Mouse (Mus musculus) neural tube, embryonic 11.5 days (tissue): ENCODE measurements around the gene Ptcd2. TPM values are rescaled to one million over a fixed set of nuclear protein-coding genes. Genes with fewer than 3 reads are reported as not detected.

Experiments
- ATAC-seq: fragments of 200-750 bp; cut with Nextera tagmentation; 2 replicates; pipeline ENCODE4 v1.8.0; 2017; ENCODE audit warnings: moderate number of reproducible peaks, mild to moderate bottlenecking, moderate TSS enrichment, moderate library complexity; ENCODE audit not compliant: insufficient read depth, low FRiP score, low TSS enrichment
- DNase-seq: peaks from one replicate; pipeline ENCODE4 v3.0.0-alpha.2; 2015; ENCODE audit warnings: low spot score
- H3K27ac ChIP-seq: fragments of 300-500 bp; sonication (generic); 2 replicates; pipeline ENCODE4 v1.5.1; 2014; ENCODE audit warnings: low read depth, mild to moderate bottlenecking, low read length
- H3K27me3 ChIP-seq: fragments of 300-500 bp; sonication (generic); 2 replicates; pipeline ENCODE4 v1.6.1; 2014; ENCODE audit warnings: mild to moderate bottlenecking, low read length, mixed read lengths; ENCODE audit not compliant: control insufficient read depth, insufficient read depth
- H3K36me3 ChIP-seq: fragments of 300-500 bp; sonication (generic); 2 replicates; pipeline ENCODE4 v1.6.1; 2014; ENCODE audit warnings: mild to moderate bottlenecking, low read length, moderate library complexity, mixed read lengths; ENCODE audit not compliant: control insufficient read depth, insufficient read depth
- H3K4me1 ChIP-seq: fragments of 300-500 bp; sonication (generic); 2 replicates; pipeline ENCODE4 v1.6.1; 2014; ENCODE audit warnings: low read length, mixed read lengths; ENCODE audit not compliant: control insufficient read depth, insufficient read depth
- H3K4me2 ChIP-seq: fragments of 300-500 bp; sonication (generic); 2 replicates; pipeline ENCODE4 v1.6.1; 2014; ENCODE audit warnings: low read depth, mild to moderate bottlenecking, moderate library complexity
- H3K4me3 ChIP-seq: fragments of 300-500 bp; sonication (generic); 2 replicates; pipeline ENCODE4 v1.5.1; 2014; ENCODE audit warnings: low read depth, low read length
- H3K9ac ChIP-seq: fragments of 300-500 bp; sonication (generic); 2 replicates; pipeline ENCODE4 v1.6.1; 2014; ENCODE audit warnings: mild to moderate bottlenecking, low read length
- H3K9me3 ChIP-seq: fragments of 300-500 bp; sonication (generic); 2 replicates; pipeline ENCODE4 v1.6.1; 2016; ENCODE audit warnings: low read length; ENCODE audit not compliant: control insufficient read depth
- WGBS: fragments of 180-500 bp; shearing (Covaris S2); extraction: QIAGEN DNeasy Blood & Tissue Kit; methylation state at CpG from one replicate; pipeline ENCODE4 v1.1.7; 2014; 5-methylcytosine and 5-hydroxymethylcytosine counted together
- polyA plus RNA-seq: library from polyadenylated mRNA; unstranded; fragments of >200 nt; fragmentation: Nextera tagmentation; extraction: Ambion mirVana; gene quantifications from 2 replicates; pipeline ENCODE4 v1.2.1, GENCODE M21; 2014

Ptcd2 gene
- polyA plus RNA-seq, 1 experiment from 2014 or later = 54.7 TPM

DNA sequence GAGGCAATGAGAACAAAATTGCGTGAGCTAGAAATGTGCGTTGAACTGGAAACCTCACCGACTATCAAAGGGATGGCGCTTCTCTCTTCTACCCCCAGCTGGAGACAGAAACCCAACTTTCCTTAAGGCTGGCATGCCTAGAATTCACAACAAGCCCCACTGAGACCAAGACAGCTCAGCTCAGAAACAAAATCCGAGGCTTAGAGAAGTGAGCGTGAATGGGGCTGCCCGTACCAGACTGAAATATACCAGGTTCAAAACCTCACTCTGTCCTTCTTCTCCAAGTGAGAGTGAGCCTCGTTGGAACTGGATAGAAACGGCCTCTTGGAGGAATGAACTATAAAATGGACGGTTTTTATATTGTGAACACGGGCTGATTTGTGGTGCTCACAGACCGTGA is 60.6 kb downstream of the Ptcd2 start:
- no peak for DNase-seq
- H3K36me3 ChIP-seq = no peaks in the 10 kb centered on the region
- H3K4me3 ChIP-seq = no peak overlapping the region
- H3K27me3 ChIP-seq = no peaks in the 10 kb centered on the region
- no peak overlapping the region for H3K27ac ChIP-seq
- peaks cover 3% of the 10 kb centered on the region; the same call in 1 of the 2 replicates for H3K4me1 ChIP-seq
- no peak for ATAC-seq
- no peak overlapping the region for H3K4me2 ChIP-seq
- WGBS = 83% methylated on average over 12 of the region's 12 CpGs
- no peak overlapping the region for H3K9ac ChIP-seq
- H3K9me3 ChIP-seq = no peaks in the 10 kb centered on the region

DNA sequence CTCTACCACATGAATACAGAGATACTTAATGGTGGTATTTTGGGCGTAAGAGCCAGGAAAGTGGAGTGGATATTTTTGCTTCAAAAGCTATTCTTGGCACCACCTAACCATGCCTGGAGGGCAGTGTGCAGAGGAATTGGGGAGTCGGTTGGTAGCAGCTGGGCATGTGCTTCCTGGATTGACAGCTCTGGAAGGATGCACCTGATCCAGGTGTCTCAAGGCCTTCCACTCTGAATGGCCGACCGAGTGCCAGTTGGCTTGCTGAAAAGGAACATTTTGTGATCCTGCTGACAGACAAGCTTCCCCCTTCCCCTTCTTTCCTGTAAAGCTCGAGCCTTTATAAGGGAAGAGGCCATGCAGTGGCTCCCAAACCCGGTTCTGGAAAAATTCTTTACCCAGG is 61.5 kb downstream of the Ptcd2 start:
- DNase-seq = no peak
- no peak for ATAC-seq
- 83% methylated on average over 6 of the region's 6 CpGs for WGBS

DNA sequence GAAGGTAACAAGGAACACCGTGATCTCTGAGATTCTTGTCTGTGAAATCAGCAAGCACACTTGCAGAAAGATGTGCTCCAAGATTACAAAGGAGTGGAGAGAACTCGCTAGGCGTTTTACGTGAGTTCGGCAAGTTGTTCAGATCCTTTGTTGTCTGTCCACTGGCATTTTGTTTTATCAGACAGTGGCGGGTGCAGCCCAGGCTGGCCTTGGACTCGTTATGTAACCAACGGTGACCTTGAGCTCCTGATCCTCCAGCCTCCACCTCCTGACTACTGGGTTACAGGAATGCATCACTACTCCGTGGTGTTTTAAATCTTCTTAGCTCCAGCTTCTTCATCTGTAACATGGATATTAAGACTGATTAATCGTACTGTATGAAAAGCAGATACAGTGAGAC is 65.2 kb downstream of the Ptcd2 start:
- WGBS = 86% methylated on average over 10 of the region's 10 CpGs
- Histone ChIP-seq H3K36me3 (no peaks in the 10 kb centered on the region), H3K4me2 (no peak overlapping the region), H3K9me3 (no peaks in the 10 kb centered on the region), H3K4me1 (no peaks in the 10 kb centered on the region), H3K27ac (no peak overlapping the region), H3K9ac (no peak overlapping the region), H3K27me3 (no peaks in the 10 kb centered on the region), H3K4me3 (no peak overlapping the region)
- DNase-seq (no peak), ATAC-seq (no peak)

More for the DNA sequence above, 61.5 kb downstream of the Ptcd2 start:
- no peak overlapping the region for H3K27ac ChIP-seq
- no peak overlapping the region for H3K4me2 ChIP-seq
- H3K9me3 ChIP-seq = no peaks in the 10 kb centered on the region
- H3K27me3 ChIP-seq = no peaks in the 10 kb centered on the region
- H3K9ac ChIP-seq = no peak overlapping the region
- no peaks in the 10 kb centered on the region for H3K36me3 ChIP-seq
- H3K4me3 ChIP-seq = no peak overlapping the region
- H3K4me1 ChIP-seq = peaks cover 3% of the 10 kb centered on the region; the same call in 1 of the 2 replicates

DNA sequence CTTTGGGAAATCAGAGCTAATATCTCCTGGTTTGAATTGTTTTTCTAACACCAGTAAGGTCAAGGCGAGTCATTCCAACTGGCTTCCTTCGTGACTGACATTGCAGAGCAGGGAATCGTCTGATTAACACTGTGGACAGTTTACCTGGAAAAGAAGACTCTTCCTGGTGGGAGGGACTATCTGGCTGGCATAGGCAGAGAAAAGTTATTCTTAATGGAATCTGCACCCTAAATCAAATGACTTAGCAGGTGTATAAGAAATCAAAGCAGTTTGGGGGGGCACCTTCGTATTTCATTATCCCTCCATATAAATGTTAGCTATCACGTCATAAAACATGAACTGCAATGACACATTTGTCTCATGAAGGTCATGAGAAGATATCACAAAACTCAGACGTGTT is 66.0 kb downstream of the Ptcd2 start:
- no peak overlapping the region for H3K9ac ChIP-seq
- H3K27ac ChIP-seq = no peak overlapping the region
- no peak overlapping the region for H3K4me3 ChIP-seq
- H3K4me1 ChIP-seq = no peaks in the 10 kb centered on the region
- H3K4me2 ChIP-seq = no peak overlapping the region
- H3K36me3 ChIP-seq = no peaks in the 10 kb centered on the region
- H3K27me3 ChIP-seq = no peaks in the 10 kb centered on the region
- 84% methylated on average over 6 of the region's 6 CpGs for WGBS
- DNase-seq (no peak), ATAC-seq (no peak)
- no peaks in the 10 kb centered on the region for H3K9me3 ChIP-seq

DNA sequence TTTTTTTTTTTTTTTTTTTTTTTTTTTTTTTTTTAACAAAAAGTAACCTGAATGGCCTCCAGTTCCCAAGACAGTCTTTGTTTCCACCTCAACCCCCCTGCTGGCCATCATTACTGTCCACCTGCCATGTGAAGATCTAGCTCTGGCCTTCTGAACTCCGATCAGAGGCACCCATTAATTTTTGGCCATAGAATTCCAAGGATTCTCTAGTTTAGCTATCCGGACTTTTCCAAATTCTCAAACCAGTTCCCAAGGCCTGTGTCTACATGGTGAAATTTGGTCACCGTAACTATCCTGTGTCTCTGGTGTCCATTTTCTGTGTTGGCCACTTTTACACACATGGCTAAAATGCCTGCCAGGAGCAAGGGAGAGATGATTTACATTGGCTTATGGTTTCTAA is 67.0 kb downstream of the Ptcd2 start:
- Histone ChIP-seq H3K27me3 (no peaks in the 10 kb centered on the region), H3K9ac (no peak overlapping the region), H3K4me2 (no peak overlapping the region), H3K36me3 (no peaks in the 10 kb centered on the region), H3K4me1 (no peaks in the 10 kb centered on the region), H3K27ac (no peak overlapping the region), H3K4me3 (no peak overlapping the region), H3K9me3 (no peaks in the 10 kb centered on the region)
- ATAC-seq (no peak), DNase-seq (no peak)
- 96% methylated on average over 3 of the region's 3 CpGs for WGBS

DNA sequence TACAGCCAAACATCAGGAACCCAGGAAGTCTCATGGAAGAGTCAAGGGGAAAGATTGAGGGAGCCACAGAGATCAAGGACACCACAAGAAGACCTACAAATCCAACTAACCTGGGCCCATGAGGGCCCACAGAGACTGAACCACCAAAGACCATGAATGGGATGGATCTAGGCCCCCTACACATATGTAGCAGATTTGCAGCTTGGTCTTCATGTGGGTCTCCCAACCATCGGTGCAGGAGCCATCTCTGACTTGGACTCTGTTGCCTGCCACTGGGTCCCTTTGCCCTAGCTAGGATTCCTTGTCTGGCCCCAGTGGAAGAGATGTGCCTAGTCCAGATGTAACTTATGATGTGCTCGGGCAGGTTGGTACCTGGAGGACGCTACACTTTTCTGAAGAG is 72.5 kb downstream of the Ptcd2 start:
- Histone ChIP-seq H3K4me2 (no peak overlapping the region), H3K4me3 (no peak overlapping the region), H3K9ac (no peak overlapping the region), H3K36me3 (no peaks in the 10 kb centered on the region), H3K4me1 (no peaks in the 10 kb centered on the region), H3K27me3 (no peaks in the 10 kb centered on the region), H3K27ac (no peak overlapping the region), H3K9me3 (no peaks in the 10 kb centered on the region)
- DNase-seq = no peak
- ATAC-seq = no peak
- 95% methylated on average over 3 of the region's 3 CpGs for WGBS

Other genes with a start within 250 kb of the Ptcd2 start
- gene Zfp366, start 159.9 kb downstream of the Ptcd2 start, polyA plus RNA-seq = 0.85 and 1.2 TPM in 2 replicates
- 67.1 and 67.3 TPM in 2 replicates for gene Mrps27, start 81 bp upstream of the Ptcd2 start, polyA plus RNA-seq
- gene Map1b, start 171.8 kb upstream of the Ptcd2 start, polyA plus RNA-seq = 855 and 870 TPM in 2 replicates